Mouse (Mus musculus): ENCODE results near the gene H2afy. TPM values are rescaled to one million over a fixed set of nuclear protein-coding genes. Genes with fewer than 3 reads are reported as not detected.
"Not testable (repeated sequence)": the region's sequence is repeated elsewhere in the genome, so short reads cannot be mapped to it uniquely, and the experiment has no call there.

H2afy gene
- polyA plus RNA-seq, 1 experiment from 2014 or later = 440 TPM

DNA sequence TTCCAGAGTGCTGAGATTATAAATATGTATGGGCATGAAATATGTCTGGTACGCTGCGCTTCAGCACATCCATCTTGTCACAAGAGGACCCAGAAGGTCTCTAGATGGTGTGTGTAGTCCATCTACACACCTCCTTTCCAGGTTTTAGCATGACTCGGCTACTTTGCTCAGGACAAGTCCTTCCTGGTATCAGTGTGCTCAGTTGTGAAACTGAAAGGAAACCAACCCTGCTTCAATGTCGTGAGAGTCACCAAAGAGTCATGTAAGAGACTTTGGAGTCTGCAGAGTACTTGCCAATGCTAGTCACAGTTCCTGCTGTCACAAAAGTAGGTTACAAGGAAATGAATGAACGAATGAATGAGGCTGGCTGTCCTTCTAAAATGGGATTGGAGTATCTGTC, 80.4 kb downstream of the H2afy start:
- Histone ChIP-seq H3K4me1 (ENCODE audit: control insufficient read depth, insufficient read depth, low read length) (peaks cover 7% of the 10 kb centered on the region; the same call in 1 of the 2 replicates), H3K36me3 (ENCODE audit: control insufficient read depth, insufficient read depth, low read length) (no peaks in the 10 kb centered on the region), H3K27me3 (ENCODE audit: control insufficient read depth, insufficient read depth, low read length) (no peaks in the 10 kb centered on the region), H3K4me3 (ENCODE audit: low read length) (no peak overlapping the region), H3K9me3 (ENCODE audit: control insufficient read depth, low read length) (no peaks in the 10 kb centered on the region), H3K4me2 (replicated peaks; ENCODE audit: low read depth, low read length) (no peak overlapping the region), H3K9ac (ENCODE audit: low read depth, low read length) (no peak overlapping the region), H3K27ac (ENCODE audit: low read depth, low read length) (no peak overlapping the region)
- ATAC-seq (ENCODE audit: low FRiP score, low TSS enrichment) = no peak
- 81% methylated on average over 5 of the region's 5 CpGs for WGBS

DNA sequence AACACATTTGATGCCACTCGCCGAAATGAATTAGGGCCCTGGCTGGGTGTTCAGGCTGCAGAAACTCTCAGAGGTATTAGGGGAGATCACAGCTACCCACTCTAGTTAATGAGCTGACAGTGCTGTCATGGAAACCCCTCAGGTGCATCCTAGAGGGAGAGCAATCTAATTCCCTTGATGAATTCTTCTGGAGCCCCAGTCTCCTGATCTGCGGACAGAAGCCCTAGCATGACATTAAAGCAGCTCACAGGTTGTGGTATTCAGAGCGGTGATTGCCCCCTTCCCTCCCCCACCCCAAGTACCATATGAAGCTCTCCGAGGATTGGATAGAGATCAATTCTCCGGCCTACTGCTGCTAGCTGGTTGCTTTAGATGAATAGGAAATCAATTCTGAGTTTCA, 82.1 kb downstream of the H2afy start:
- H3K9ac ChIP-seq (ENCODE audit: low read depth, low read length) = no peak overlapping the region
- H3K27me3 ChIP-seq (ENCODE audit: control insufficient read depth, insufficient read depth, low read length) = no peaks in the 10 kb centered on the region
- no peak for ATAC-seq (ENCODE audit: low FRiP score, low TSS enrichment)
- no peak overlapping the region for H3K4me2 ChIP-seq (replicated peaks; ENCODE audit: low read depth, low read length)
- no peak overlapping the region for H3K4me3 ChIP-seq (ENCODE audit: low read length)
- H3K9me3 ChIP-seq (ENCODE audit: control insufficient read depth, low read length) = no peaks in the 10 kb centered on the region
- WGBS = 72% methylated on average over 6 of the region's 6 CpGs
- no peak overlapping the region for H3K27ac ChIP-seq (ENCODE audit: low read depth, low read length)
- H3K36me3 ChIP-seq (ENCODE audit: control insufficient read depth, insufficient read depth, low read length) = no peaks in the 10 kb centered on the region
- H3K4me1 ChIP-seq (ENCODE audit: control insufficient read depth, insufficient read depth, low read length) = peaks cover 11% of the 10 kb centered on the region; the same call in 1 of the 2 replicates

DNA sequence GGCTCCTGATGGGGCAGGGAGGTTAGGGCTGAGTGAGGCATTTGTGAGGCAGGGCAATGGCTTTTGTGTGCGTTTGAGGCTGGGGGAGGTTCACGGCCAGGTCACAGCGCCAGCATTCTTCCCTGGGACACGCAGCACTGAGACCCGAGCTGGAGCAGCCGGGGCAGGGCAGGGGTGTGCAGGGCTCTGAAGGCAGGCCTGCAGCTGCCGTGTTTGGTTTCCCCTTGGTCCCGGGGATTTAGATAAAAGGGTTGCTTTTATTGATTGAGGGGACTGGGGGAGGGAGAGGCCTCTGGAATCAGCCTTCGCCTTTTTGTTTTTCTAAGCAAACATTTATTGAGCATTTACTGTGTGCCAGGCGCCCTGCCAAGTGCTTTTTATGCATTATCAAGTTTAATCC, 83.4 kb downstream of the H2afy start:
- Histone ChIP-seq H3K4me3 (ENCODE audit: low read length) (no peak overlapping the region), H3K9ac (ENCODE audit: low read depth, low read length) (no peak overlapping the region; the same call in 1 of the 2 replicates), H3K4me2 (replicated peaks; ENCODE audit: low read depth, low read length) (no peak overlapping the region), H3K27ac (ENCODE audit: low read depth, low read length) (no peak overlapping the region), H3K9me3 (ENCODE audit: control insufficient read depth, low read length) (no peaks in the 10 kb centered on the region), H3K4me1 (ENCODE audit: control insufficient read depth, insufficient read depth, low read length) (peaks cover 11% of the 10 kb centered on the region; the same call in 1 of the 2 replicates), H3K36me3 (ENCODE audit: control insufficient read depth, insufficient read depth, low read length) (no peaks in the 10 kb centered on the region), H3K27me3 (ENCODE audit: control insufficient read depth, insufficient read depth, low read length) (no peaks in the 10 kb centered on the region)
- ATAC-seq (ENCODE audit: low FRiP score, low TSS enrichment) = peak; percentile 63
- 12% methylated on average over 10 of the region's 10 CpGs for WGBS

DNA sequence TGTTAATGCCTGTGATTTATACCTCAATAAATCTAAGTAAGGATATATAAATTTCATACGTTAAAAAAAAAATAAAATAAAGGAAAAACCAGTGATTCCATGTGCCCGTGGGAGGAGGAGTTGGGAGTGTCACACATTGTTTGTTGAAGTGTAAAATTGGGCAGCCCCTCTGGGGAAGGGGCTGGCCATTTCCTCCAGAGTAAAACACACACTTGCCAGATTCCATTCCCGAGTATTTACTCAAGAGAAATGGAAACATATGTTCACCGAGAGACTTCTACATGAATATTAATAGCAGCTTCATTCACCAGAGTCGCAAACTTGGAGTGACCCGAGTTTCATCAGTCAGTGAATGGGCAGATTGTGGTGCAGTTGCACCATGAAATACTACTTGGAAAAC, 85.9 kb downstream of the H2afy start:
- Histone ChIP-seq H3K27ac (ENCODE audit: low read depth, low read length) (no peak overlapping the region), H3K4me1 (ENCODE audit: control insufficient read depth, insufficient read depth, low read length) (peaks cover 11% of the 10 kb centered on the region; the same call in 1 of the 2 replicates), H3K4me2 (replicated peaks; ENCODE audit: low read depth, low read length) (no peak overlapping the region), H3K4me3 (ENCODE audit: low read length) (no peak overlapping the region), H3K27me3 (ENCODE audit: control insufficient read depth, insufficient read depth, low read length) (no peaks in the 10 kb centered on the region), H3K9ac (ENCODE audit: low read depth, low read length) (no peak overlapping the region), H3K36me3 (ENCODE audit: control insufficient read depth, insufficient read depth, low read length) (no peaks in the 10 kb centered on the region), H3K9me3 (ENCODE audit: control insufficient read depth, low read length) (no peaks in the 10 kb centered on the region)
- WGBS = 34% methylated on average over 6 of the region's 6 CpGs
- no peak for ATAC-seq (ENCODE audit: low FRiP score, low TSS enrichment)

DNA sequence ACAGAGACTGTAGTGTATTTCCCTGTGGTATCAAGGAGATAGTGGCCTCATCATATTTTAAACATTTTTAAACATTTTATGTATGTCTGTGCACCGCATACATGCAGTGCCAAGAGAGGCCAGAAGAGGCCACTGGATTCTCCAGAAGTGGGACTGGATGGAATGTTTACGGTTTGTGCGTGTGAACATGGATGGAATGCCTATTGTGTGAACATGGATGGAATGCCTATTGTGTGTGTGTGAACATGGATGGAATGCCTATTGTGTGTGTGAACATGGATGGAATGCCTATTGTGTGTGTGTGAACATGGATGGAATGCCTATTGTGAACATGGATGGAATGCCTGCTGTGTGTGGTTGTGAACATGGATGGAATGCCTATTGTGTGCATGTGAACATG, 93.9 kb downstream of the H2afy start:
- 89% methylated on average over 3 of the region's 3 CpGs for WGBS
- no peak for ATAC-seq (ENCODE audit: low FRiP score, low TSS enrichment)
- H3K4me1 ChIP-seq (ENCODE audit: control insufficient read depth, insufficient read depth, low read length) = no peaks in the 10 kb centered on the region
- H3K9ac ChIP-seq (ENCODE audit: low read depth, low read length) = no peak overlapping the region
- no peaks in the 10 kb centered on the region for H3K36me3 ChIP-seq (ENCODE audit: control insufficient read depth, insufficient read depth, low read length)
- no peaks in the 10 kb centered on the region for H3K9me3 ChIP-seq (ENCODE audit: control insufficient read depth, low read length)
- H3K27ac ChIP-seq (ENCODE audit: low read depth, low read length) = no peak overlapping the region
- no peaks in the 10 kb centered on the region for H3K27me3 ChIP-seq (ENCODE audit: control insufficient read depth, insufficient read depth, low read length)
- no peak overlapping the region for H3K4me3 ChIP-seq (ENCODE audit: low read length)
- H3K4me2 ChIP-seq (replicated peaks; ENCODE audit: low read depth, low read length) = no peak overlapping the region

DNA sequence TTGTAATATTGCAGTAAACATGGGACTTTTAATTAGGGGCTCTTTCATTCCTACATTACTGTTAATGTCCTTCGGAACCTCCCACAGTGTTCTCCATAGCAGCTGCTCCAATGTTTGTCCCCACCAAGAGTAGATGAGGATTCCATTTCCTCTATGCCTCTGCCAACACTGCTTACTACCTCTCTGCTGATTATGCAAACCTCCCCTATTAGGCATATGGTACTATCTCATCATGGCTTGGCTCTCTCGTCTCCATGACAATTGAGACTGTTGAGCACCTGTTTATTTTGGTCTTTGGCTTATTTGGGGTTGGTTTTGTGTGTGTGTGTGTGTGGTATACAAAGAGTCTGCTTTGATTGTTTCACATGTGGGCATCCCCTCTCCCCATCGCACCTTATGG, 95.5 kb downstream of the H2afy start:
- 78% methylated on average over 3 of the region's 3 CpGs for WGBS
- ATAC-seq (ENCODE audit: low FRiP score, low TSS enrichment) = no peak
- H3K4me1 ChIP-seq (ENCODE audit: control insufficient read depth, insufficient read depth, low read length) = no peaks in the 10 kb centered on the region
- H3K27ac ChIP-seq (ENCODE audit: low read depth, low read length) = no peak overlapping the region
- H3K36me3 ChIP-seq (ENCODE audit: control insufficient read depth, insufficient read depth, low read length) = no peaks in the 10 kb centered on the region
- H3K4me3 ChIP-seq (ENCODE audit: low read length) = no peak overlapping the region
- no peak overlapping the region for H3K9ac ChIP-seq (ENCODE audit: low read depth, low read length)
- H3K4me2 ChIP-seq (replicated peaks; ENCODE audit: low read depth, low read length) = no peak overlapping the region
- no peaks in the 10 kb centered on the region for H3K27me3 ChIP-seq (ENCODE audit: control insufficient read depth, insufficient read depth, low read length)
- no peaks in the 10 kb centered on the region for H3K9me3 ChIP-seq (ENCODE audit: control insufficient read depth, low read length)

DNA sequence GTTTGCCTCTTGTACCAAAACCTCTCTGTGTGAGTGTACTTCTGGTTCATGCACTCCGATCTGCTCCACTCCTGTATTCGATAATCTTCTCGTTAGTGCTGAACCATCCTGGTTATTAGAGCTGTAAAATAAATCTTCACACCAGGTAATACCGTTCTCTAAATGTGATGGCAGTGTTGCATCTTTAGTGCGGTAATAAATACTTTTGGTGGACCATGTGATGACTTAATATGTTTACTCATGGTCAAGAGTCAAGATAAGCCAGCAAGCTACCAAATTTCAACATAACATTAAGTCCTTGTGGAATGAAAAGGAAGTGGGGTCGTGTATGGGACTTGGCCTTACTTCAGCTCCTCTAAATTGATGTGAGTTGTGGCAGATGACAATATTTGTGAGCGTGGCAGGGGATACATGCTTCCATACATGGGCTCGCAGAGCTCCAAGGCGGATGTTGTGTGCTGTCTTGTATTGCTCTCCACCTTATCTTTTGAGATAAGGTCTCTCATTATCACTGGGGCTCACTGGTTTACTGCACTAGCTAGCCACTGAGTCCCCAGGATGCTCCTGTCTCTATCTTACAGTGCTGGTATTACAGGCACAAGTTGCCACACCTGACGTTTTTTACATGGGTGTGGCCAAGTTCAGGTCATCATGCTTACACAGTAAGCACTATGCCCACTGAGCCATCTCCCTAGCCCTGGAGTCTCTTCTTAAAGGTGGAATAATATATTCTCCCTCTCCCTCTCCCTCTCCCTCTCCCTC, 96.4 kb downstream of the H2afy start:
- Histone ChIP-seq H3K9me3 (ENCODE audit: control insufficient read depth, low read length) (no peaks in the 10 kb centered on the region), H3K4me2 (replicated peaks; ENCODE audit: low read depth, low read length) (no peak overlapping the region), H3K4me1 (ENCODE audit: control insufficient read depth, insufficient read depth, low read length) (no peaks in the 10 kb centered on the region), H3K27ac (ENCODE audit: low read depth, low read length) (no peak overlapping the region), H3K4me3 (ENCODE audit: low read length) (no peak overlapping the region), H3K36me3 (ENCODE audit: control insufficient read depth, insufficient read depth, low read length) (no peaks in the 10 kb centered on the region), H3K9ac (ENCODE audit: low read depth, low read length) (no peak overlapping the region), H3K27me3 (ENCODE audit: control insufficient read depth, insufficient read depth, low read length) (no peaks in the 10 kb centered on the region)
- 61% methylated on average over 10 of the region's 10 CpGs for WGBS
- no peak for ATAC-seq (ENCODE audit: low FRiP score, low TSS enrichment)

DNA sequence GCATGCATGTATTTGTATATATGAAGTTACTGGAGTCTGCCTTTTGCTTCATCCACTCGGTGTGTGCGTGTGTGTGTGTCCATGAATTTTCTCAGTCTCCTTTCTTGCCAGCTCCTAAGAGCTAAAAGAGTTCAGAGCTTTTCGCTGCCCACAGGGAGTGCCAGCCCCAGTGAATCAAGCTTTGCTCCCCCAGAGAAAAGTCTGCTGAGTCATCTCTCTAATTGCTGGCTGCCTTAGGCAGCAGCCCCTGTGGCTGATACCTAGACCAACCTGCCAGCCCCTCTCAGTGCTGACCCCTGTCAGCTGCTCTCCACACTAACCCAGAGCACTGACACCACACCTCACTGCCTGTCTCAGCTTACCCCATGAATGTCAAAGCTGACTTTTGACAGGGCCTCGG, 107.2 kb downstream of the H2afy start:
- Histone ChIP-seq H3K9ac (ENCODE audit: low read depth, low read length) (no peak overlapping the region), H3K27me3 (ENCODE audit: control insufficient read depth, insufficient read depth, low read length) (no peaks in the 10 kb centered on the region), H3K27ac (ENCODE audit: low read depth, low read length) (no peak overlapping the region), H3K36me3 (ENCODE audit: control insufficient read depth, insufficient read depth, low read length) (no peaks in the 10 kb centered on the region), H3K4me3 (ENCODE audit: low read length) (no peak overlapping the region), H3K9me3 (ENCODE audit: control insufficient read depth, low read length) (no peaks in the 10 kb centered on the region), H3K4me1 (ENCODE audit: control insufficient read depth, insufficient read depth, low read length) (peaks cover 4% of the 10 kb centered on the region; the same call in 1 of the 2 replicates), H3K4me2 (replicated peaks; ENCODE audit: low read depth, low read length) (no peak overlapping the region)
- no peak for ATAC-seq (ENCODE audit: low FRiP score, low TSS enrichment)
- 81% methylated on average over 4 of the region's 4 CpGs for WGBS

DNA sequence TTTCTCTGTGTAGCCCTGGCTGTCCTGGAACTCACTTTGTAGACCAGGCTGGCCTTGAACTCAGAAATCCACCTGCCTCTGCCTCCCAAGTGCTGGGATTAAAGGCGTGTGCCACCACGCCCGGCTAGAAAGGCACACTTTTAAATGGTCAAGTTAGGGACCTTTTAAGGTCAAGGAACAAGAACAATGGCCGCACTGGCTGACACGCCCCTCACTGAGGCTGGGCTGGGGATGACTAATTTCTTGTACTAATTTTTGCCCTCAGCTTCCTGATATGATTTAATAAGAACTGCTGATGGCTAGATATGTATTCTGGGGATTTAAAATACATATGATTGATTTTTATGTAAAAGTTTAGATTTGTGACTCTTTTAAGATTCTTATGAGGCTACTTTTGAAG, 108.2 kb downstream of the H2afy start:
- H3K27me3 ChIP-seq (ENCODE audit: control insufficient read depth, insufficient read depth, low read length) = not testable (repeated sequence)
- 55% methylated on average over 5 of the region's 5 CpGs for WGBS

More for the DNA sequence above, 108.2 kb downstream of the H2afy start:
- H3K9me3 ChIP-seq (ENCODE audit: control insufficient read depth, low read length); H3K4me1 ChIP-seq (ENCODE audit: control insufficient read depth, insufficient read depth, low read length); H3K4me2 ChIP-seq (replicated peaks; ENCODE audit: low read depth, low read length); H3K4me3 ChIP-seq (ENCODE audit: low read length); H3K9ac ChIP-seq (ENCODE audit: low read depth, low read length); ATAC-seq (ENCODE audit: low FRiP score, low TSS enrichment); H3K36me3 ChIP-seq (ENCODE audit: control insufficient read depth, insufficient read depth, low read length); H3K27ac ChIP-seq (ENCODE audit: low read depth, low read length): not testable (repeated sequence)

Data from kidney, embryonic 14.5 days (tissue).